Mouse (Mus musculus) Muller cell, postnatal 12 days (primary cell): ENCODE measurements at regions not wholly inside any gene's neighbourhood (a gene's known extent, or its start where the extent isn't known, plus 50 kb on each side); places are given as distances from the start of the nearest gene placed in this dataset.
A peak's percentile ranks its signal among the peaks of the same experiment; 100 is the strongest.
"Not testable (repeated sequence)": the region's sequence is repeated elsewhere in the genome, so short reads cannot be mapped to it uniquely, and the experiment has no call there.

Experiments used
- DNase-seq: peaks from one replicate; pipeline ENCODE4 v3.0.0-alpha.2; 2015; ENCODE audit errors: inconsistent ontology term

GRCm38 (mm10) chr9:27453476-27453875 is 56.9 kb downstream of the Spata19 start:
- DNase-seq, result no peak

DNA sequence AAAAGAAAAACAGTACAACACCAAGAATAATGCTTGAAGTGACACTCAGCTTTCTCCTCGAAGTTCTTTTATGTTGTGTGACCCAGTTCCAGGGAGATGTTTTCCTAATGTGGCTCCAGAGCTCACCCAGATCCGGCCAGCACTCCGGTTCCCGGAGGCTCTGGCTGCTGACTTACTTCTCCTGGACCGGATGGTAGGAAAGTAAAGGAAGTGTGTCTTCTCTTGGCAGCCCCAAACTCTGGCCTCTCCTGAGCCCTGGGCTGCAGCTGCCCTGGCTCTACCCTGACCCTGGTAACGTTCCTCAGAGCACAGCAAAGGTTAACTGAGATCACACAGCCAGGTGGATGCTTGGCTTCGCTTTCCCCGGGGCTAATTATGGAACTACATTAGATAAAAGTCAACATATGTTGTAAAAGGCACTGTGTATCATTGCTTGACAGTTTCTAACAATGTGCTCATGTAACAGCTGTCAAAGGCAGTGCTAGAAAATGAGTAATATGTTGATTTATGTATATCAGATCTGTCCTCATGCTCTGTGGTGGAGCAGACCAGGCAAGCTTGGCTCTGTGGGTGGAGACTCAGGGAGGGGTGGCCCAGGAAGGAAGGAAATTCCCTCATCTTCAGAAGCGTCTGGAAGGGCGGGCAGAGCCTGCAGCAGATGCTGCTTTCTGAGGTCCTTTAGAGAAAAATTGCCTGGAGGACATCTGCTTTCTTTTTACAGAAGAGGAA is 57.5 kb downstream of the Spata19 start:
- no peak for DNase-seq

DNA sequence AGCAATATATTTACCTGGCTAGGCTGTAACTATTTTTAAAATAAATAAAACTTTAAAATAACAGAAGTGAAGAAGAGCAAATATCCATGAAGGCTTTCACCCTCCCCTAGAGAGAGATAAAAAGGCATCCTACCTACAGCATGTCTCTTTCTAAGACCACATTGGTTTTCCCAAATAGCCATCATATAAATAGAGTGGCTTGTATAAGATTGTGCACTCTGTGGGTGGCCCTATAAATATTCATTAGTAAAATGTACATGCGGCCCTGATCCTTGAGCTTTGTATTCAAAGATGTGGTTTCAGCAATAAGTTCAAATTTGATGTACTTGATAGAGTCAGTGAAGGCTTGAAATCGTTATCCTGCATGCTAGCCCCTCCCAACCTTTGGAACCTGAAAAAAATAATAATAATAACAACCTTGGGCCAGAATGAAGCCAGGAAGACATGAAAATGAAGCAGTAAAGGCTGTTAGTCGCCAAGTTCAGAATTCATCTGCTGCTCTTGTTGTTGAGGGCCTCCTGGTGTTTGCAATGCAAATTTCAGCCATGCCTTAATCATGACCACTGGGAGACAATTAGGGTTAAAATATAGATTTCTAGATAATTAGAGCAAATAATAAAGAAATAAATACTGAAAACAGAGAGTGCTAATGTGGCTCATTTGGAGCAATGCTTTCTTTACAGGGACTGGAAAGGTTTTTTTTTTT is 61.9 kb downstream of the Spata19 start:
- DNase-seq, result no peak

GRCm38 (mm10) chr9:27461029-27461428 is 64.4 kb downstream of the Spata19 start:
- DNase-seq, result no peak

DNA sequence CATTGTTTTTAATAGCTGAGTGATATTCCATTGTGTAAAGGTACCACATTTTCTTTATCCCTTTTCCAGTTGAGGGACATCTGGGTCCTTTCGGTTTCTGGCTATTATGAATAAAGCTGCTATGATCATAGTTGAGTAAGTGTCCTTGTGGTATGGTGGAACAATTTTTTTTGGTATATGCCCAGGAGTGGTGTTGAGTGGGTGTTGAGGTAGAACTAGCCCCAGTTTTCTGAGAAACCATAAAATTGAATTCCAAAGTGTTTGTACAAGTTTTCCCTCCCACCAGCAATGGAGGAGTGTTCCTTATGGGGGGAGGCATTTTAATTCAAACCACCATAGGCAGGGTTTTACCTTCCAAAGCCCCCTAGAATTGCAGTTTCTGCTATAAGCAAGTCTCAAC is 67.4 kb downstream of the Spata19 start:
- DNase-seq, result no peak

GRCm38 (mm10) chr9:27475468-27475867 is 78.9 kb downstream of the Spata19 start:
- DNase-seq, result no peak

DNA sequence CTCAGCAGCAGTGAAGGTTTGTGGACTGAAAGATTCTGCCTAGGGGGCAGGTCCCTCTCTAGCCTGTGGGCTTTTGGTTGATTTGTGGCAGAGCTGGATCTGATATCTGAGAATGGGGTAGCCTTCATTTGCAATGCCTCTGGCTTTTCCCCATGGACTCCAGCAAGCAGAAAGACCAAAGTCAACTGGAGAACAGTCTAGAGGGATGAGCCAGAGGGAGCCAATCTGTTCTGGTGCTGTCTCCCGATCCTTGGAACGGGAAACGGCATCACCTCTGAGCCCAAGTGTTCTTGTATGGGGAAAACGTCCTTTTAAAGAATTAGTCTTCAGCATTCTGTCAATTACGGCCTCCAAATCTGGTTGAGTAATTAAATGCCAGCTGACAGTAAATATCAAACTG is 80.0 kb downstream of the Spata19 start:
- DNase-seq, result no peak

DNA sequence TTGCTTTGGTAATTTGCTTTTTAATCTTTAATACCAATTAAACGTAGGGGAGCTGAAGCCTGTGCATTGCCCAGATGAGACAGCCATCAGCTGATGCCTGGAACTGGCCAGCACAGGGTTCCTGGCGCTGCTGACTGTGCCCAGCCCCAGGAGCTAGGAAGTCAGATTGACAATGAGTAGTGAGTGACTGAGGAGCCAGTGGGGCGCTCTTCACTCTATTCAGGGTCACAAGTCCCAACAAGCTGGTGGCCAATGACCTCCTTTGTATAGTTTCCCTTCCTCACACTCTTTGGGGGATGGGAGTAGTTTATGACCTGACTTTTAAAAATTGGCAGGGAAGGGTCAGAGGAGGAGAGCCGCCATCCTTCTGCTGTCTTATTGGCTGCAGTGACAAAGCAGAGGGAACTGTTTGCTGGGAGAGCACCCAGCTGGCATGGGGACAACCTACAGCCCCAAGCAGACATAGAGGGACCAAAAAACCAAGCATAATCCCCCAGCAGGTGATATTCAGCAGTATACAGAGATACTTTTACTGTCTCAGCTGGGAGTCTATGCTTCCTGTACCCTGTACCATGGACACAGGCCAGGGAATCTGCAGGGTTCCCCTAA is 80.6 kb downstream of the Spata19 start:
- DNase-seq, result no peak

- no peak for DNase-seq
Observed at GRCm38 (mm10) chr9:27478346-27478745, 81.7 kb downstream of the Spata19 start.

DNA sequence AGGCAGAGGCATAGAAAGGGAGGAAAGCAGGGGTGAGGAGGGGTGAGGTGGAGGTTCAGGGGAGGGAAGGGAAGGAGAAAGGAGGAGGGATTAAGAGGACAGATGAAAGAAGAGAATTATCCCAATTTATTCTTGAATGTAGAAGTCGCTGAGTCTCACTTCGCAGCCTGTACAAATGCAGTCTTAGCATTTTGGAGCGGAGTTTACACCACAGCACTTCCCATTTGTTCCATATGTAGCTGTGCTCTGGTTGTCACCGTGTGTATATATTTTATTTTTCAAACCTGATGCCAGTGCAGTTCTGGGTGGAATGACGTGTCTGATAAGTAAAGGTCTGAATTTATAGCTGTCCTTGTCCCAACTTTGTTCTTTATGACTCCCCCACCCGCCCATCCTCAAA is 105.2 kb downstream of the Spata19 start:
- DNase-seq, result no peak

GRCm38 (mm10) chr9:27509157-27509556 is 112.6 kb downstream of the Spata19 start:
- DNase-seq, result no peak

GRCm38 (mm10) chr9:27509711-27510110 is 113.1 kb downstream of the Spata19 start:
- DNase-seq, result no peak

DNA sequence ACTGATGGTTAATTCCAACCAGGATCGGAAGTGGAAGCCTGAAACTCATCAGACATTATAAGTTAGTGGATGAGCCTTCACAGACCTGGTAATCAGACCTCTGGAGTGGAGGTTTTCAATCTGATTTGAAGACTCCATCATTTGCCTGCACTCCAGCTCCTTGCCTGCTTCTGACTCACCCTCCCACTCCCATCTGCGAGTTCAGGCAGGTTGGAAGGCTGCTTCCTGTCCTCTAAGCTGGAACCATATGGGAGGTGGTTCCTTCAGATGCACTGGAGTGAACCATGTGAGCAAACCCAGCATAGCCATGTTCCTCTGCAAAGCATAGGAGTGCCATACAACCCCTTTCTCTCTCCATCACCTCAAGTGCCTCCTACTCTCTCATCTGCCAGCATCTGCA is 114.6 kb downstream of the Spata19 start:
- DNase-seq, result no peak

DNA sequence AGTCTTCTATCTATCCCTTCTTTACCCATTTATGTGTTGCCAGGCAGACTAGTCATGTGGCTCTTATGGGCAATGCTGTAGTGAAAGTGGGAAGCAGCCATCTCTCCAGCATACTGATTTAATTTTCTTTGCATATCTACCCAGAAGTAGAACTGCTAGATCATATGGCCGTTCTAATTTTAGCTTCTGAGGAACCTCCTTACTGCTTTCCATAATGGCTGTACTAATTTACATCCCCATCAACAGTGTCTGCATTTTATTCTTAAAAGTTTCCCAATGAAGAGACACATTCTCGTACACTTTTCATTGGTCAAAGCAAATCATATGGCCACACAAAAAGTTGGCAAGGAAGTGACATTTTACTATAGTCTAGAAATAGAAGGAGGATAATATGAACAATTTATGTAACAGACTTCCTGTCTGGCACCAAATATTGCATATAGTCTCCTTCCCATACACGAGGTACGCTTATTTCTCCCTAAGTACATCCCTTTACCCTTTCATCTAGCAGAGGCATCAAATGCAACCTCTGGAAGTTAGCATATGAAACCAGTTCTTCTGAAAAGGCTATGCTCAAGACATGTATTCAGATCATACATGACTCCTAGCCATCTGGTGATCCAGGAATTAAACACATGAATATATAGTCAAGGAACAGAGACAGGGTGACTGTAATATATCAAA is 119.0 kb downstream of the Spata19 start:
- DNase-seq, result no peak

DNA sequence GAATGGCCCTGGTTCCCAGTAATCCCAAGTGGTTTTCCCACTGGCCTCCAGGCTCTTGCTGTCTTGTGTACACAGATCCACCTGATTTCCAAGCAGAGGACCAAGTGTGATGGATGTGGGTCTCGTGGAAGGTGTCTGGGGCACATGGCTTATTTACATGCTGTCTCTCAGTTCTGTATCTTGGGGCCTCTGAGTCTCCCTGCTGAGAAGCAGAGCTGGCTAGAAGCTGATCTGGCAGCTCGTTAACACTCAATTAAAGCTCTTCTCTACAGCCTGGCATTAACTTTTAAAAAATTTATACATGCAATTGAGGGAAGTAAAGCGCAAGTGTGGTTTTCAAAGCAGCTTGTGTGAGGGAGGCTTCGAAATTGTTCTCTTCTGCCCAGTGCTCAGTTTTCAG is 121.4 kb downstream of the Spata19 start:
- DNase-seq, result no peak

- no peak for DNase-seq
Observed at GRCm38 (mm10) chr9:27519711-27520110, 123.1 kb downstream of the Spata19 start.

DNA sequence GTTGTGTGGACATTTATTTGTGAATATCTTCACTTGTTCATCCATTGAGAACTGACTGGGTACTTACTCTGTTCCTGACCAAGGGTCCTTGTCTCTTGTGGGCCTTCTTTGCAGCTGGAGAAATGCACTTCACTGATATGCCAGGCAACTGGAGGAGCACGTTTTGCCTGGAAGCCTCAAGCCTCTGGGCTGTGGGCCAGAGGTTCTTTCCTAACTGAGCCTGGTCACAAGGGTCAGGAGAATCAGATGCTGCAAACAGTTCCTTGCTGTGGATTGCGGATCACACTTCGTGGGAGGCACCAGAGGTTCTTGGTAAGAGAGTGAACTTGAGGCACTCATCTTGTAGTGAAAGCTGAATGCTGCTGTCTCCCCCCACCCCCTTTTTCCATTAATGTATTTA is 124.6 kb downstream of the Spata19 start:
- no peak for DNase-seq

- no peak for DNase-seq
Observed at GRCm38 (mm10) chr9:27526681-27527080, 130.1 kb downstream of the Spata19 start.

GRCm38 (mm10) chr9:27538480-27538879 is 141.9 kb downstream of the Spata19 start:
- peak; percentile 73 for DNase-seq

- DNase-seq, result no peak
Observed at GRCm38 (mm10) chr9:27541585-27542151, 145.1 kb downstream of the Spata19 start.

DNA sequence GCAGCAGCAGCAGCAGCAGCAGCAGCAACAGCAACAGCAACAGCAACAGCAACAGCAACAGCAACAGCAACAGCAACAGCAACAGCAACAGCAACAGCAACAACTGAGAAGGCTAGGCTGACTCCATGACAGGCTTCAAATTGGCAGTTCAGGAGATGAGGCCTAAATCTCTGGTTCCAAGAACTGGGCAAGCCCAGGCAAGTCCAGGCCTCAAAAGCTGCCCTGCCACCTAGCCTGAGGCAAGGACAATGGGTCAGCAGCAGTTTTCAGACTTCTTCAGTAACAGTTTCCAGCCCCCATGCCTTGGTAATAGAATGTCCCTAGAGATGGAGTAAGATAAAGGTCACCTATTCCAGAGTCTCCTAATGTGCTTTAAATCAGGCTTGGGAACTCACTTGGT is 158.1 kb downstream of the Spata19 start:
- DNase-seq, result not testable (repeated sequence)
